Mouse (Mus musculus): ENCODE results near the gene Rasa3. TPM values are rescaled to one million over a fixed set of nuclear protein-coding genes. Genes with fewer than 3 reads are reported as not detected.

Rasa3 gene
- polyA plus RNA-seq, 1 experiment from 2014 or later = 43.1 TPM

DNA sequence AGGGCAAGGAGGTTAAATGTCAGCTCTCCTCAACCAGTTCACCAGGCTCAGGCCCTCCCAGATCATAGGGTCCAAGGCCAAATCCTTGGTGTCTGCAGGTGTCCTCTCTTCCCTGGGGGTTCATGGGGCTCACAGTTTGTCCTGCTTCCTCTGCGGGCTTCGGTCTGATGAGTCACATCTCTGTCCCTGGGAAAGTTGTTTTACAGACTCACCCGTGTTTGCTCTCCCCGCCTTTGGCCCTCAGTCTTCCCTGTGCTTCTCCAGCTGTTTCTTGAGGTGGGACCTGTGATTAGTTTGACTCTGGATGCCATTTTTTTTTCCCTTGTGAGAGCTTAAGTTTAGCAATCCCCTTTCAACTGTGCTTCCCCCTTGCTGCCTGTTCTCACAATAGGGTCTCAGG is 18.8 kb upstream of the Rasa3 start:
- Histone ChIP-seq H3K36me3 (no peaks in the 10 kb centered on the region), H3K27me3 (no peaks in the 10 kb centered on the region), H3K9ac (no peak overlapping the region), H3K4me3 (no peak overlapping the region), H3K9me3 (no peaks in the 10 kb centered on the region), H3K27ac (replicated peaks) (no peak overlapping the region), H3K4me1 (replicated peaks) (peaks cover 16% of the 10 kb centered on the region), H3K4me2 (no peak overlapping the region)
- 85% methylated on average over 4 of the region's 4 CpGs for WGBS
- ATAC-seq (ENCODE audit: low FRiP score, low read depth) = no peak

DNA sequence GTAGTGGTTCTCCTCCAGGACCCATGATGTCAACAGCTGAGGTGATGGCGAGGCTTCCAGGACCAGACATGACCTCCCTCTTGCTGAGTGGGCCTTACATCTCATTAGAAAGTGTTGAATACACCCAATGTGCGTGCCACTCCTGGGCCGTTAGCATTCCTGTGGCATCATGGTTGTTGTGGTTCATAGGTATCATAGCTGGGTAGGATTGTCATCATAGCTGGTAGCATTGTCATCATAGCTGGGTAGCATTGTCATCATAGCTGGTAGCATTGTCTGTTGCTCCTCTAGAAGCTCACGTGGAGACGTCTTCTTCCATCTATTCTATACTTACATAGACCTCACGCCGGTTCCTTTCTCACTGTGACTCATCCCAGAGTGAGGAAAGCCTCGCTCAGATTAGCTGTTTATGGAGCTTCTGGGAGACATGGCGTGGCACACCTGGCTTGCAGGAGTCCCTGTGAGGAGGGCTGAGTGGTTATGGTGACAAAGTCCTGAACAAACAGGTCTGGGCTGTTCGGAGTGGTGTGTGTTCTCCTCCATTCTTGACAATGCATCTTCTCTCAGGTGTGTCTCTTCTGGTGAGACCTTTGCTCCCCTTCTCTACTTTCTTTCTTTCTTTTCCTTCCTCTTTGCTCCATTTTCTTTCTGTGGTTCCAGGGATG is 17.9 kb upstream of the Rasa3 start:
- ATAC-seq (ENCODE audit: low FRiP score, low read depth) = no peak
- Histone ChIP-seq H3K27me3 (no peaks in the 10 kb centered on the region), H3K4me1 (replicated peaks) (peaks cover 16% of the 10 kb centered on the region), H3K9me3 (no peaks in the 10 kb centered on the region), H3K9ac (no peak overlapping the region), H3K4me2 (no peak overlapping the region), H3K27ac (replicated peaks) (no peak overlapping the region), H3K36me3 (no peaks in the 10 kb centered on the region), H3K4me3 (no peak overlapping the region)
- 96% methylated on average over 10 of the region's 10 CpGs for WGBS

DNA sequence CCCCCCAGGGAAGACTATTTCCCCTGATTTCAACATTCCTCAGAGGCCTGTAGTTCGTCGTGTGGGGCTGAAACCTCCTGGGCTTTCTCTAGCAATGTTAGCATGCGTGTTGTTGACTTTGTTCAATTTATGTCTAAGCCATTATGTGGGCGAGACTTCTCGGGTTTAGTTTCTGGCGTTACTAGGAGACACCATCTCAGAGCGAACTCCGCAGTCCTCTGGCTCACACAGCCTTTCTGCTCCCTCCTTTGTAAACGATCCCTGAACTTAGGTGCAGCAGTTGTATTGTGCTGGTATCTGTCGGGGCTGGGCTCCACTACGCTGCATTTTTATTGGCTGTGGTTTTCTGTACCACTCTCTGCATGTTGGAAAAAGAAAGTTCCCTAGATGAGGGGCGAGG is 17.3 kb upstream of the Rasa3 start:
- no peaks in the 10 kb centered on the region for H3K36me3 ChIP-seq

DNA sequence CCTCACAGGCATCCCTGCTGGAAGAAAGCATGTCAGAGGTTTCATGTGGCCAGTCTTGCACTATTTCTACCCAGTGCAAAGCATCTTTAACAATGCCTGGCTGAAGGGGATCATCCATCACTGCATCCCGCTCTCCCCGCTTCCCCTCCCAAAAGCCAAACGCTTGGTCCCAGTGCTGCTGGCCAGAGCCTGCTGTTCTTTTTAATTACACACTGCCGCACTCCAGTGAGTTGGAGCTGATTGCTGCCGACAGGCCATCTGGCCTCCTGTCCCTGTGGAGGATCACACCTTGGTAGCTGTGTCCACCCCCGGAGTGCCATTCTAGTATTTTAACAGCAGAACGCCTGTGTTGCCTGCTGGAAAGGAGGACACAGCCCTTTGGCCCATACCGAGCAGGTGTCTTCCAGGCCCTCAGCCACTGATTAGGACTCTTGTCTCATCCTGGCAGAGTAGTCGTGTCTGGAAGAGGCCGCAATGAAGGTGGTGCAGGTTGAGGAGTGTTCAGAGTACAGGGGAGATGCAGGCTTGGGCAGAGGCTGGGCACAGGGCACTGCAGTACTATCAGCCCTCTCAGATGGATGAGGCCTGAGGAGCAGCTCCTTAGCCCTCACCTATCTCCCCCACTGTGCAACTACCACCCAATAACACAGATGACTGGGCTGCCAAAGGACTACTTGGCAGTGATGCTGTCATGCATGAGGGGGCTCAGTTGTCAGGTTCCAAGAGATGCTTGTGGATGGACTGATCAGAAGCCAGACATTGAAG is 15.1 kb upstream of the Rasa3 start:
- peak overlapping the region; percentile 59 for H3K27ac ChIP-seq (replicated peaks)
- 27% methylated on average over 10 of the region's 10 CpGs for WGBS
- no peaks in the 10 kb centered on the region for H3K27me3 ChIP-seq
- ATAC-seq (ENCODE audit: low FRiP score, low read depth) = peak; percentile 76
- peaks cover 24% of the 10 kb centered on the region for H3K4me1 ChIP-seq (replicated peaks)
- H3K4me3 ChIP-seq = no peak overlapping the region
- no peaks in the 10 kb centered on the region for H3K36me3 ChIP-seq
- H3K9ac ChIP-seq = no peak overlapping the region
- H3K4me2 ChIP-seq = no peak overlapping the region
- no peaks in the 10 kb centered on the region for H3K9me3 ChIP-seq

More for the DNA sequence above, 17.3 kb upstream of the Rasa3 start:
- H3K4me2 ChIP-seq = no peak overlapping the region
- H3K4me1 ChIP-seq (replicated peaks) = peaks cover 16% of the 10 kb centered on the region
- 57% methylated on average over 12 of the region's 12 CpGs for WGBS
- H3K9ac ChIP-seq = no peak overlapping the region
- no peaks in the 10 kb centered on the region for H3K9me3 ChIP-seq
- no peak for ATAC-seq (ENCODE audit: low FRiP score, low read depth)
- H3K27me3 ChIP-seq = no peaks in the 10 kb centered on the region
- H3K27ac ChIP-seq (replicated peaks) = no peak overlapping the region
- H3K4me3 ChIP-seq = no peak overlapping the region

DNA sequence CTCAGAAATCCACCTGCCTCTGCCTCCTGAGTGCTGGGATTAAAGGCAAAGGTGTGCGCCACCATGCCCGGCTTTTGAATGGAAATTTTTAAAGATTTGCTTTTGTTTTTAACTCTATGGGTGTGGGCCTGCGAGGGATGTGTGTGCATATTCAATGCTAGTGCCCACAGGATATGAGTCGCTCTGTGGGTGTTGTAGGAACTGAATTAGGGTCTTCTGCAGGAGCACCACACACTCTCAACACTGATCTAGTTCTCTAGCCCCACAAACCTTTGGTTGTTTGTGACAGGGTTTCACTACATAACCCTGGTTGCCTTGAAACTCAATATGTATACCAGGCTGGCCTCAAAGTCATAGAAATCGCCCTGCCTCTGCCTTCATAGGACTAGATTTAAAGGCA is 11.9 kb upstream of the Rasa3 start:
- Histone ChIP-seq H3K4me1 (replicated peaks) (peaks cover 24% of the 10 kb centered on the region), H3K27me3 (no peaks in the 10 kb centered on the region), H3K4me3 (no peak overlapping the region), H3K27ac (replicated peaks) (no peak overlapping the region), H3K4me2 (no peak overlapping the region), H3K36me3 (no peaks in the 10 kb centered on the region), H3K9ac (no peak overlapping the region), H3K9me3 (no peaks in the 10 kb centered on the region)
- ATAC-seq (ENCODE audit: low FRiP score, low read depth) = no peak
- 92% methylated on average over 5 of the region's 5 CpGs for WGBS

DNA sequence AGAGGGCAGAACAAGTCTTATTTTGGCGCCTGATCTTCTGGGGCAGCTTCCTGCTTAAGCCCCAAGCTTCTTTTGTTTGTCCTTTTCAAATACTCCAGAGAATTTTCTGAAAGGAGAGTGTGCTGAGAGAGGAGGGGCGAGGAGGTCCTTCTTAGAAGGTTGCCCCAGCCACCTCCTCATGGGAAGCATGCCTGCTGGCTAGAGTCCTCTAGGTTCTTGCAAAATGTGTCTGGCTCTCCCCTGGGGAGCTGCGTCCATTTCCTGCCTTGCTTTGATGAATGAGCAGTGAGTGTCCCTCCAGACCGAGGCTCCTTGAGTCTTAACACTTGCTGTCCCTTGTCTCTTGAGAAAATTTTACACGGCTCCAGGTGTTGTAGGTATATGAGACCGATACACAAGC is 11.1 kb upstream of the Rasa3 start:
- H3K4me2 ChIP-seq = no peak overlapping the region
- no peaks in the 10 kb centered on the region for H3K9me3 ChIP-seq
- H3K9ac ChIP-seq = no peak overlapping the region
- H3K4me1 ChIP-seq (replicated peaks) = peaks cover 21% of the 10 kb centered on the region
- no peaks in the 10 kb centered on the region for H3K27me3 ChIP-seq
- no peaks in the 10 kb centered on the region for H3K36me3 ChIP-seq
- ATAC-seq (ENCODE audit: low FRiP score, low read depth) = no peak
- 52% methylated on average over 6 of the region's 6 CpGs for WGBS
- no peak overlapping the region for H3K4me3 ChIP-seq
- H3K27ac ChIP-seq (replicated peaks) = no peak overlapping the region

DNA sequence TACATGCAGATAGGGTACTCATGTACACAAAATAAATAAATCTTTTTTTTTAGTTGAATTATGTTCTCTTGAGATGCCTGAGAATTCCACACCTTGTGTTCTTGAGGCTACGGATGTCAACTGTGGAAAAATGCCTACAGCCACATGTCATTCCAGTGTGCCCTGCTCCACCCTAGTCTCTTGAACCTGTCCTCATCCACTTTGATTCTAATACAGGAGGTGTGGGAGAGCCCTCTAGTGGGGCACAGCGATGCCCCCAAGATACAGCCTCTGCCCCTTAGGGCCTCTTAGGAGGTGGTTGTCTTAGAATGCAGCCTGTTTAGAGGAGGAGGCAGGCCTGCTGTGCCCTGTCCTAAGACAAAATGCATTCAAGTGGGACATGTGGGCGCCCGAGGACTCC is 10.5 kb upstream of the Rasa3 start:
- Histone ChIP-seq H3K9me3 (no peaks in the 10 kb centered on the region), H3K27me3 (no peaks in the 10 kb centered on the region), H3K9ac (no peak overlapping the region), H3K36me3 (no peaks in the 10 kb centered on the region), H3K27ac (replicated peaks) (no peak overlapping the region), H3K4me2 (no peak overlapping the region), H3K4me3 (no peak overlapping the region), H3K4me1 (replicated peaks) (peaks cover 20% of the 10 kb centered on the region)
- 83% methylated on average over 4 of the region's 4 CpGs for WGBS
- no peak for ATAC-seq (ENCODE audit: low FRiP score, low read depth)

DNA sequence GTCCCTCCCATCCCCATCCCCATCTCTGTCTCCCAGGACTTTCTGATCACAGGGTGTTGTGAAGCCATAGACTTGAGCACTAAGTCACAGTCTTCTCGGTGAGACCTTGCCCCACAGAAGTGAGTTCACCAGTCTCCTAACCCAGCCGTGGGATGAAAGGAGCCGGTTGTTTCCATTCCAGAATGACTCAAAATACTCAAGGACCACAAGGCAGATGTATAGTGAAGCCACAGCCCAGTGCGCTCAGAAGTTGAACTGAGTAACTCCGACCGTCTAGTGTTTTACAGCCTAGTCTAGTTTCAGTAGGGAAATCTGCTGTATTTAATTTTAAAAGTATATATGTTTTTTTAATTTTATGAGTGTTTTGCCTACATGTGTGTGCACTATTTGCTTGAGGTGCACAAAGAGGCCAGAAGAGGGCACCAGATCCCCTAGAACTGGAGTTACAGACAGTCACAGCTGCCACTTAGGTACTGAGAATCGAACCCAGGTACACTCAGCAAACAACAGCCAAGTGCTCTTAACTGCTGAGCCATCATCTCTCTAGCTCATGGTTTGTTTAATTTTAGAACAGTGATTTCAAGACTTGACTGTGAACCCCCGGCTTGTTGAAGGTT is 9.8 kb upstream of the Rasa3 start:
- Histone ChIP-seq H3K27me3 (no peaks in the 10 kb centered on the region), H3K4me2 (no peak overlapping the region), H3K4me3 (no peak overlapping the region), H3K36me3 (no peaks in the 10 kb centered on the region), H3K9ac (no peak overlapping the region), H3K4me1 (replicated peaks) (peaks cover 13% of the 10 kb centered on the region), H3K9me3 (no peaks in the 10 kb centered on the region), H3K27ac (replicated peaks) (no peak overlapping the region)
- 96% methylated on average over 8 of the region's 8 CpGs for WGBS
- ATAC-seq (ENCODE audit: low FRiP score, low read depth) = no peak

DNA sequence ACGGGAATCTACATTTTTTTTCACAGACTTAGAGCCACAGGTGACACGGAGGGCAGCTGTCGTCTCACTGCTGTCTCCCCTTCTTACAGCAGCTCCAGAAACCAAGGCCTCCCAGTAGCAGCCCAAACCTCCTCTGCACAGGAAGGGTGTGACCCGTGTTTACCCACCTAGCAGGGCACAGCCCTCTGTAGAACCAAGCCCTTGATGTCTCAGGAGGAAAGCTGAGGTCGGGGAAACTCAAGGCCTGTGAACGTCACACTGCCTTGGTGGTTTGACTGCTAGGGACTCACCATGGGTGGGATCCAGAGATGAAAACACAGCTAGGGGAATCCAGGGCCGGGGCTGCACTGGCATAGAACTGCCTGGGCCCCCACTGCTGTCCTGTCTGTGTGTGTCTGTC is 9.0 kb upstream of the Rasa3 start:
- no peaks in the 10 kb centered on the region for H3K36me3 ChIP-seq
- ATAC-seq (ENCODE audit: low FRiP score, low read depth) = no peak
- no peak overlapping the region for H3K9ac ChIP-seq
- 79% methylated on average over 7 of the region's 7 CpGs for WGBS
- H3K4me3 ChIP-seq = no peak overlapping the region
- H3K27ac ChIP-seq (replicated peaks) = no peak overlapping the region
- no peaks in the 10 kb centered on the region for H3K9me3 ChIP-seq
- no peaks in the 10 kb centered on the region for H3K27me3 ChIP-seq
- H3K4me1 ChIP-seq (replicated peaks) = peaks cover 8% of the 10 kb centered on the region; the same call in 1 of the 2 replicates
- no peak overlapping the region for H3K4me2 ChIP-seq

DNA sequence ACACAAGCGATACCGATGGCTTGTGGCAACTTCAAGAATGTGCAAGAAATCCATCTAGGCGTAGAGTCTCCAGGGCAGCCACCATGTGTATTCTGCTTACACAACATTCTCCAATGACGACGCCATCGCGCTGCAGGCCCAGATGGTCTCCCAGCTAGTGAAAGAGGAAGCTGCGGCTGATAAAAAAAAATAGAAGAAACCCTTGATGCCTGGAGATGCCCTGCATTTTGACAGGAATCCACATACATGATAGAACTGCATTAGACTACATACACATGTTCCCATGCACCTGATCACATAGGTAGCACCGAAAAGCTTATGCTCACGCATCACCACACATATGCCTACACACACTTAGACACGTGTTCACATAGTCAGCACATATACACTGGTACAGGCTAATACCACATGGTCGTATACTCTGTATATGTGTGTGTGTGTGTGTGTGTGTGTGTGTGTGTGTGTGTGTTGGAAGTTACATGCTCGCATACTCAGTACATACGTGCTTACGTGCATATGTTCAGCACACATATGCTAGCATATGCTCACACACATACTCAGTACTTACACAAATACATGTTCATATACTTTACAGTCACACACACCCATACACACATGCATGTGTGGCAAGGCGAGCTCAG is 8.4 kb upstream of the Rasa3 start:
- H3K4me2 ChIP-seq = no peak overlapping the region
- no peaks in the 10 kb centered on the region for H3K36me3 ChIP-seq
- no peak overlapping the region for H3K9ac ChIP-seq
- H3K4me3 ChIP-seq = no peak overlapping the region
- H3K9me3 ChIP-seq = no peaks in the 10 kb centered on the region
- ATAC-seq (ENCODE audit: low FRiP score, low read depth) = no peak
- peaks cover 7% of the 10 kb centered on the region; the same call in 1 of the 2 replicates for H3K4me1 ChIP-seq (replicated peaks)
- 85% methylated on average over 16 of the region's 16 CpGs for WGBS
- H3K27me3 ChIP-seq = no peaks in the 10 kb centered on the region
- H3K27ac ChIP-seq (replicated peaks) = no peak overlapping the region

DNA sequence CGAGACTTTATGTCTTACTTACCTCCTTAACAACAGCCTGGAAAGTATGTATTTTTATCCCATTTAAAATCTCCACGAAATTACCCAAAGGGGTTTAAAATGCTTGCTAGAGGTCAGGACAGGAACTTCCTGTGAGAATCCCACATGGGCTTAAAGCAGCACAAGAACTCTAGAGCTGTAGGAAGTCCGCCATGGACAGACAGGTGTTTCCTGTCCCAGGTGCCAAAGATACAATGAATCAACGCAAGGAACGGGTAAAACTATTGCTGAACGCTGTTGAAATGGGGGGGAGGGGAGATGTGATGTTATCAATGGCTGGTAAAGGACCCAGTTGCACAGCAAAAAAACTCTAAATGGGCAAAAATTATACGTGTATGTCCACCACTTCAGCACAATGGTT is 6.7 kb upstream of the Rasa3 start:
- H3K4me1 ChIP-seq (replicated peaks) = peaks cover 7% of the 10 kb centered on the region; the same call in 1 of the 2 replicates
- no peak for ATAC-seq (ENCODE audit: low FRiP score, low read depth)
- H3K9ac ChIP-seq = no peak overlapping the region
- no peaks in the 10 kb centered on the region for H3K36me3 ChIP-seq
- H3K4me3 ChIP-seq = no peak overlapping the region
- 78% methylated on average over 7 of the region's 7 CpGs for WGBS
- H3K27ac ChIP-seq (replicated peaks) = no peak overlapping the region
- H3K27me3 ChIP-seq = no peaks in the 10 kb centered on the region
- no peak overlapping the region for H3K4me2 ChIP-seq
- no peaks in the 10 kb centered on the region for H3K9me3 ChIP-seq

DNA sequence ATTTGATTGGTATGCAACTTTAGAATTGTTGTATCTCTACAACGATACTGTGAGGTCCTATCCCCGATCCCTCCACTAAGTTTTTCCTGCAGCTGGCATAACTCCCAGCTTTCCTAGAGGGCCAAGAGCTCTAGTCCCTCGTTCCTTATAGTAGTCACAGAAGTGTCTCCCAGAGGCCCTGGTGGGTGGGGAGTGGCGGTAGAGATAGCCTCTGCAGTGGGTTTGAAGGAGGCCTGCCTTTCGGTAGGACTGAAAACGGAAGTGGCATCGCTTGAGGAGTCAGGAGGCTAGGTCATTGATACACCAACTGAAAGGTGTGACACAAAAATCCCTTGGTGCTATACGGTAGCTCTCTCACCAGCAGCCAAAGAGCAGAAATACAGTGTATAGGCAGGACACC is 779 bp upstream of the Rasa3 start:
- no peaks in the 10 kb centered on the region for H3K27me3 ChIP-seq
- peak overlapping the region; percentile 93 for H3K27ac ChIP-seq (replicated peaks)
- no peaks in the 10 kb centered on the region for H3K9me3 ChIP-seq
- H3K36me3 ChIP-seq = no peaks in the 10 kb centered on the region
- no peak for ATAC-seq (ENCODE audit: low FRiP score, low read depth)
- peak overlapping the region; percentile 8 for H3K9ac ChIP-seq
- H3K4me1 ChIP-seq (replicated peaks) = peaks cover 34% of the 10 kb centered on the region
- H3K4me3 ChIP-seq = peak overlapping the region; percentile 88
- WGBS = 40% methylated on average over 8 of the region's 8 CpGs
- peak overlapping the region; percentile 73 for H3K4me2 ChIP-seq
